Mouse (Mus musculus) neural tube, embryonic 10.5 days (tissue): ENCODE data around the gene Dnaja3.

Experiments
- DNase-seq: peaks from one replicate; pipeline ENCODE4 v3.0.0-alpha.2; 2017; ENCODE audit warnings: low spot score; ENCODE audit errors: extremely low spot score

Gene Dnaja3

GRCm38 (mm10) chr16:4606431-4607084 is 33.2 kb upstream of the Dnaja3 start:
- no peak for DNase-seq

GRCm38 (mm10) chr16:4607818-4608531 is 31.8 kb upstream of the Dnaja3 start:
- DNase-seq = peak; percentile 82

GRCm38 (mm10) chr16:4608532-4609059 is 31.2 kb upstream of the Dnaja3 start:
- DNase-seq = no peak

- DNase-seq = no peak
These were observed 28.6 kb upstream of the Dnaja3 start for GRCm38 (mm10) chr16:4611193-4611592.

- no peak for DNase-seq
These were observed 28.1 kb upstream of the Dnaja3 start for GRCm38 (mm10) chr16:4611676-4612075.

- no peak for DNase-seq
These were observed 26.1 kb upstream of the Dnaja3 start for GRCm38 (mm10) chr16:4613736-4614135.

GRCm38 (mm10) chr16:4614639-4615038 is 25.1 kb upstream of the Dnaja3 start:
- no peak for DNase-seq

- DNase-seq = no peak
These were observed 24.5 kb upstream of the Dnaja3 start for GRCm38 (mm10) chr16:4615297-4615696.

GRCm38 (mm10) chr16:4616829-4617228 is 23.0 kb upstream of the Dnaja3 start:
- no peak for DNase-seq

GRCm38 (mm10) chr16:4624074-4624473 is 15.7 kb upstream of the Dnaja3 start:
- no peak for DNase-seq

GRCm38 (mm10) chr16:4624481-4625110 is 15.2 kb upstream of the Dnaja3 start, which contains the start of gene Pam16:
Gene Pam16, minus strand, starts transcription at chr16:4624988.
- peak; percentile 93 for DNase-seq

- no peak for DNase-seq
These were observed 12.7 kb upstream of the Dnaja3 start for GRCm38 (mm10) chr16:4627105-4627504.

- no peak for DNase-seq
These were observed 10.8 kb upstream of the Dnaja3 start for GRCm38 (mm10) chr16:4628898-4629419.

- DNase-seq = peak; percentile 90
These were observed 9.8 kb upstream of the Dnaja3 start for GRCm38 (mm10) chr16:4629950-4630349.

- peak; percentile 47 for DNase-seq
These were observed 7.7 kb upstream of the Dnaja3 start for GRCm38 (mm10) chr16:4632050-4632449.

GRCm38 (mm10) chr16:4633661-4634060 is 6.1 kb upstream of the Dnaja3 start:
- no peak for DNase-seq

GRCm38 (mm10) chr16:4634681-4635080 is 5.1 kb upstream of the Dnaja3 start:
- no peak for DNase-seq

GRCm38 (mm10) chr16:4635760-4636159 is 4.0 kb upstream of the Dnaja3 start:
- no peak for DNase-seq

- no peak for DNase-seq
These were observed 848 bp upstream of the Dnaja3 start for GRCm38 (mm10) chr16:4638891-4639390.

GRCm38 (mm10) chr16:4640267-4641005 is 647 bp downstream of the Dnaja3 start:
- no peak for DNase-seq
